26 mouse cellular contexts compared by ENCODE assay signal in the genomic region with DNA sequence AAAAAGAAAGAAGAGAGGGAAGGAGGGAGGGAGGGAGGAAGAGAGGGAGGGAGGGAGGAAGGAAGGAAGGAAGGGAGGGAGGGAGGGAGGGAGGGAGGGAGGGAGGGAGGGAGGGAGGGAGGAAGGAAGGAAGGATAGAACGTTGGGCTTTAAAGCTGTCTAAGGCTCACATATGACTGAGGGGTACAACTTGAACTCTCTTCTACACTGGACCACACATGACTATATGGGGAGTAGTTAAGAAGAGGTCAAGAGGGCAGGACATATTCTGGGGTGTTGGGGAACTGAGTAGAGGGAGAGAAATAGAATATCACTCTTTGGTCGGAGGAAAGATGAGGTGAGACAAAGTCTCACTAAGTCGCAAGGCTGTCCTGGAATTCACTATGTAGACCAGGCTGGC. TPM values are rescaled to one million over a fixed set of nuclear protein-coding genes. Genes with fewer than 3 reads are reported as not detected.
"Had no signal": no experiment of that assay in that cellular context is flagged by ENCODE, and none has a peak within 500 bp of the region (broad histone marks: within the 10 kb centered on the region; RNA-seq: fewer than 3 reads in every experiment).

No protein-coding gene starts in this region.

- H3K4me3 ChIP-seq: heart, adult 2 months; heart, embryonic 13.5 days; heart, embryonic 15.5 days; kidney, embryonic 15.5 days; limb, embryonic 13.5 days; limb, embryonic 15.5 days; liver, embryonic 12.5 days had no signal

- H3K4me1 ChIP-seq: heart, embryonic 13.5 days; kidney, embryonic 15.5 days; liver, embryonic 12.5 days had no signal

- H3K9ac ChIP-seq: heart, embryonic 13.5 days; heart, embryonic 15.5 days; kidney, embryonic 15.5 days; limb, embryonic 13.5 days; limb, embryonic 15.5 days; liver, embryonic 12.5 days had no signal

- H3K27me3 ChIP-seq: heart, embryonic 15.5 days; kidney, embryonic 15.5 days; limb, embryonic 13.5 days; limb, embryonic 15.5 days had no signal

- H3K27ac ChIP-seq: heart, embryonic 13.5 days; heart, embryonic 15.5 days; hindbrain, postnatal 0 days; kidney, postnatal 0 days; limb, embryonic 13.5 days; limb, embryonic 15.5 days; liver, embryonic 12.5 days had no signal

- DNase-seq: gastrocnemius, postnatal 14 days; gastrocnemius, postnatal 36 days; kidney, adult 11 months; kidney, adult 9 months had no signal

- H3K36me3 ChIP-seq: heart, embryonic 13.5 days; heart, embryonic 15.5 days; kidney, embryonic 15.5 days; limb, embryonic 13.5 days; limb, embryonic 15.5 days; liver, embryonic 12.5 days had no signal

- H3K4me2 ChIP-seq: heart, embryonic 11.5 days; heart, embryonic 13.5 days; heart, embryonic 15.5 days; kidney, embryonic 15.5 days; limb, embryonic 13.5 days; limb, embryonic 15.5 days; liver, embryonic 12.5 days had no signal

- H3K9me3 ChIP-seq: heart, embryonic 13.5 days; heart, embryonic 15.5 days; kidney, embryonic 15.5 days; limb, embryonic 13.5 days; limb, embryonic 15.5 days; liver, embryonic 12.5 days had no signal

- ATAC-seq: intestine, embryonic 16.5 days; liver, embryonic 12.5 days had no signal

RNA-seq across cellular contexts. Expression of a gene that starts 58.9 kb away (rescaled TPM):
- total RNA-seq: heart, adult 2 months; heart, postnatal 36 days; layer of hippocampus, adult 18-20 months; layer of hippocampus, adult 8-10 months; layer of hippocampus, postnatal 14 days; layer of hippocampus, postnatal 36 days; left cerebral cortex, adult 18-20 months; left cerebral cortex, adult 8-10 months; left cerebral cortex, postnatal 10 days; left cerebral cortex, postnatal 25 days; liver, adult 2 months had no signal
- polyA plus RNA-seq: heart, adult 2 months; heart, postnatal 0 days; liver, adult 2 months had no signal
